Mouse (Mus musculus) cerebellum, adult 8-10 months (tissue): Measurements from ENCODE around the gene Syk.

ENCODE experiments used
- DNase-seq: peaks from one replicate; pipeline ENCODE4 v3.0.0; 2022

Syk gene

DNA sequence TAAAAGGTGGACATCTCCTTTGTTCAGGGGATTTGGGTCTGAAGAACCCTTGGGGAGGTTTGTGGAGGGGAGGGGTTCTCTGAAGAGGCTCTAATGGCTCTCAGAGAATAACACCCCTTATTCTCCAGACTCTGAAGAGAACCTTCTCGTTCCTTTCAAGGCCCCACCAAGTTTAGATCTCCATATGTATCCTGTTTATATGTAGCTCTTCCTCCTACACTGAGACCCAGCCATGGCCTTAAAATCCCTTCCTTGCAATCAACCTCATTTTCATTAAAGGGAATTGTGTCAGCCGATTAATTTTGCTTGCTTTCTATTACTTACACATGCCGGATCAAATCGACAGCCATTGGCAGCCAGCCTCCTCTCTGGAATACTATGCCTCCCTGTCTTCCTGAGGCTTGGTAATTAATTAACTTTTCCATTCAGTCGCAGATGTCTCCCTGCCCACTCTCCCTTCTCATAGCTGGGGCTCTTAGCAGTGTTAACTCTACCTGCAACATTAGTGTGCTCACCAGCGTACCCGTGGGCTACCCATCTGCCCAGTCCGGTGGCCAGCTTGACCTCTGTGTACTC lies 13.7 kb upstream of the Syk start:
- no peak for DNase-seq

DNA sequence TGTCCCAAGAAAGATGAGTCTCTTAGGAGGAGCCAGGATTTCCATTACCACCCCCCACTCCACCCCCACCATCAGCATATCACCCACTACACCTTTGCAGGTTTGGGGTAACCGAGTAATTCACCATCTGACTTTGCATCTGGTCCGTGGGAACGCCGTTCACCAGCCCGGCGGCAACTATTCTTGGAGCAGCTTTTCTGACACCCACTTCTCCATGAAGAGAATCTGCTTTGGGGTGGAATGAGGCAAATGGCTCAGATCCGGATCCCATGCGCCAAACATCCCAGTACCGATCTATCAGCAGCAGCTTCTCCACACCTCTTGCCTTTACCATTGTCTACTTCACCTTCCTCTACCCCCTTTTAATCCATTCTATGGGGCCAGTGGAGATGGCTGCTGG lies 12.7 kb upstream of the Syk start:
- DNase-seq, result no peak

DNA sequence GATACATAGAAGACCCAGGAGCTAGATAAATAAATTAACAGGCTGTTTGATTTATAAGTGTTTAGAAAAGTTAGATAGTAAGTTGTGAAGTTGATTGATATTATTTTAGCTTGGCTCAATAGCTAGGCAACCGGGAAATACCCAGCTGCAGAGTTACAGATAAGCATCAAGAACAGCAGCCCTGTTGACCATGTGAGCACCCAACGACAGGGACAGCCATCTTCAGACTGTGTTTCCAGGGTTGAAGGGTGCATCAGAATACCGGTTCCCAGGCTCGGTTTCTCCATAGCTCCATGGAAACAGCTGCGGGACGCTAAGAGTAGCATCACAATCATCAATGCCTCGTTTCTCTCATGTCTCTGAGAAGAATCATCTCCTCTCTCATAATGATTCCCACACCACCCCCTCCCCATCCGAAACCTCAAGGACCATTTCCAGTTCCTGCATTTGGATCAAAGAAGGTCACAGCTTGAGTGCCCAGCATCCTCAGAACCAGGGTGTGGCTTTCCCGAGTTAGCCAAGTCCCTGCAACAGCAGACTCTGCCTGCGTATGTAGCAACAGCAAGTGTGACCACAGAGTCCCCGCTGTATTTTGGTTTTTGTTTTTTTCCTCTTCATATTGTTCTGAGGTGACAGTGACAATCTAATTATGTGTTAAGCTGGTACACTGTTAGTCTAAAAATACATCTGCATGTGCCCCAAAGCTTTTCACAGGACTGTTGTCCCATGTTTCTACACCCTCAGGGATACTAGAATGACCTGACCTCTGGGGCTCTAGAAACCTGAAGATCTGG lies 11.2 kb upstream of the Syk start:
- no peak for DNase-seq

DNA sequence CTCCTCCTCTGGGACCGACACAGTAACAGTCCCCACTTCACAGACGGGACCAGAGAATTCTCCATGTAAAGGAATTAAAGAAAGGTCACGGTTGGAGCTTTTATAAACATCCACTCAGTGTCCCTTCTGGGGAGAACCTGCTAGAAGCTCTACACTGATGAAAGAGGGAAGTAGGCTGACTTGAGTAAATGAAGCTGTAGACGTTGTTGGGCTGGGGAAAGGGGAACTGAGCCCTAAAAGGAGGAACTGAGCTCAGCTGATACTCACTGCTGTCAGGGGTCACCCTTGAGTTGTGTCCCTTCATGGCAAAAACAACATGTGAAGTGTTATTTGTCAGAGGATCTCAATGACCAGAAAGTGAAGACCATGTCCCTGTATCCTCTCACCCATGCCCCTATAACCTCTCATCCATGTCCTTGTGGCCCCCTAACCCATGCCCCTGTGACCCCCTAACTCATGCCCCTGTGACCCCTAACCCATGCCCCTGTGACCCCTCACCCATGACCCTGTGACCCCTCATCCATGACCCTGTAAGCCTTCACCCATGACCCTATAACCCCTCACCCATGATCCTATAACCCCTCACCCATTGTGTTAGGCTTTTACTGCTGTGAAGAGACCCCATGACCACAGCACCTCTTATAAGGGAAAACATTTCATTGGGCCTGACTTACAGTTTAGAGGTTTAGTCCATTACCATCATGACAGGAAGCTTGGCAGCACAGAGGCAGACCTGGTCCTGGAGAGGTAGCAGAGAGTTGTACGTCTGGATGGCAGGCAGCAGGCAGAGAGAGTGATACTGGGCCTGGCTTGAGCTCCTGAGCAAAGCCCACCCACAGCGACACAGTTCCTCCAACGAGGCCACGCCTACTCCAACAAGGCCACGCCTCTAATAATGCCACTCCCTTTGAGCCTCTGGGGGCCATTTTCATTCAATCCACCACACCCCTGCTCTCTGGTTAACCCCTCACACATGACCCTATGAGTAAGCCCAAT lies 10.2 kb upstream of the Syk start:
- no peak for DNase-seq

DNA sequence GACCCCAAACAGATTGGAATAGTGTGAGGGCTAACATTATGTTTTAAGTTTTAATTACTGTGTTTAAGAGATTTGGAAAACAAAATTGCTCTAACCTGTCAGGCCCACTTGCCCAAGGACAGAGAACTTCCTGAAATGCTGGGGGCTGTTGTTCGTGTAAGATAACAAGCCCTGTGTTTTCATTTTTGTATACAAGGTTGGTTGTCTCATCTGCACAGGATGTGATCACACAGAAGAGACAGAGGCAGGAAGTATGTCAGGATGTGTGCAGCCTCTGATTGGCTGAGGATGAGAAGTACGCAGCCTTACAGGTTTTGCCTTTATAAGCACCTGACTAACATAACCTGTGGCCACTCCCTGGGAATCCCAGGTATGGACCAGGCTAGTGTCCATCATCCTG lies 8.7 kb upstream of the Syk start:
- DNase-seq, result no peak

DNA sequence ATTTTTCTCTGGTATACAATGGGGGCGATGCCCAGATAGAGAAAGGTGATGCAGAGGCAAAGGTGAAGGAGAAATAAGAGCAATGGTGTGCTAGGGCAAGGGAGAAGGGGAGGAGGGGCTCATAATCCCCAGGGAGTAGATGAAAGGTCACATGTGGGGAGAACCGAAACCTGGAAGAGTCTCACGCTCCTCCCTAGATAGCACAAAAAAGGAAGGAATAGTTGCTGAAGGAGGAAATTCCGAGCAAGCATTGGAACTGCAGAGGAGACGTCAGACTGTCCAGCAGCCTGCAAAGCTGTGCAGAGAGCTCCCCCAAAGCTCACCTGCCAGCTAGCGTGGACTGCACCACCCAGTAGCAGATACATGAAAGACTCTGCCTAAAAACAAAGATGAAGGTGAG lies 7.5 kb upstream of the Syk start:
- DNase-seq, result no peak

DNA sequence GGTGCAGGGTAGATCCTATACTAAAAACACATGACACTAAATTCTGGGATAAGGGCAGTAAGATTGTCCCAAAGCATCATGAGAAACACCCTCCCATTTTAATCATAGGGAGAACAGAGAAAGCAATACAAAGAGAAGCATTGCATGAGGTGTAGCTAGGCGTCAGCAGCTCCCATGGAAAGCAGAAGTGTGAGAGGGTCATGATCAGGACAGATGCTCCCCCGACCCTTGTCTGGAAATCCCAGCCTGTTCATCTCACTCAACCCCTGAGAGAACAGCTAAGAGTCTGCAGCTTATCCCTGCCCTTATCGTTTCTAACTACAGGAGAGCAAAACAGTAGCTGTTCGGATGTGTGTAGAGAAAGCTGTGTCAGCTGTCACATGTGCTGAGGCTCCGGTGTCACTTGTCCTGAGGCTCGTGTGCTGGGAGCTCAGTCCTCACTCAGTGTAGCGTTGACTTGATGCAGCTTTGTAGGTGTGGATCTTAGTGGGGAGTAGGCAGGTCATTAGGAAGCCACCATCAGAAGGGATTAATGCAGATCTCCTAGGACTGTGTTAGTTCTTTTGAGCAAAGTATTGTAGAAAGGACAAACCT lies 6.9 kb upstream of the Syk start:
- DNase-seq, result no peak

DNA sequence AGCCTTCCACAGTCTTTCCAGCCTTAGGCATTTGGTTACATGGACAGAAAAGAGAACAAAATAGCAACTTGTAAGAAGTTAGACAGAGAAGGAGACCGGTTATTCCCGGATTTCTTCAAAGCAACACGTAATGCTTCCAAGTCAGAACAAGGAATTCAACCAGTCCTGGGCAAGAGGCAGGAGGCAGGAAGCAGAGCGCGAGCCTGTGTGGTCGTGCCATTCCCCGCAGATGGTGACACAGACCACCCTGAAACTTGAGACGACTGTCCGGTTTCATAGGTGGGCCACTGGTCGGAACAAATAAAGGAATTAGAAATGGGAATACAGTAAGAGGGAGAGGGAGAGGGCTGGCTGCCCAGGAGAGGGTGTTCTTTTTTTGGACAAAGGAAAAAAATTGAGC lies 6.1 kb upstream of the Syk start:
- no peak for DNase-seq

DNA sequence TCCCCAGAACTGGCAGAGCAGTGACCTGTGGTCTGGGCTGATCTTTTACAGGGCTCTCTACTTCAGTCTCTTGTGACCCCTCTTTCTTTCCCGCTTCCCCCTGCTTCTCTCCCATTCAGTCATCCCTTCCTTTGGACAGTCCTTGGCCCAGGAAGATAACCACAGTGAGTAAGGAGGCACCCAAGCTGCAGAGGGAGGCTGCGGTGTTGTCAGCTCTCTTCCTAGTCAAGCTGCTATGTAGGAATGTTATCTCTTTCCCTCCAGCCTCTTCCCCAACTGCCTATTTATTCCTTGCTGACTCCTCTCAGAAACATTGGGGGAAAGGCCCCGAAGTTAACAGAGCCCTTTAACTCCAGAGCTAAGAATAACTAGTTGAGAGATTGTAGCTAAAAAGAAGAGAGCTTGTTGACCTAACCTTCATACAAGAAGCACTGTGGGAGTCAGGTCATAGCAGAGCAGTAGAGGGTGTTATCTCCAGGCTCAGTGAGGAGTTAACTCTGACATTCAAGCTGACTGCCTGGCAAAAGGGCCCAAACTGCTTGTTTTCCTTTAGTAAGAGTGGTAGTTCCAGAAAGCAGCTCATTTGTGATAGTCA lies 5.5 kb upstream of the Syk start:
- DNase-seq, result no peak

DNA sequence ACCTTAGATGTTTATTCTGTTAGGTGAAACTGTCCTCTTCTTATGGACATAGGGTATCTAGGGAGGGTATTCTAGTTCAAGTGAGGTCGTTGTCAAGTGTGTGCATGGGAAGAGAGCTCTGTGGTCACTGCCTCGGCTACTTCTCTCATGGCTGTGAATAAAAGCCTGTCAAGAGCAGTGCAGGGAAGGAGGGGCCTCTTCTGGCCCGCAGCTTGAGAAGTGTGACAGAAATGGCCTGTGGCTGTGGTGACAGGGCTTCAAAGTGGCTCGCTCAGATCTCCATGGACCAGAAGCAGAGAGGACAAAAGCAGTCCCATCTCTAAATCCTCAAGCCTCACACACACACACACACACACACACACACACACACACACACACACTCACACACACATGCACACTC lies 5.0 kb upstream of the Syk start:
- DNase-seq, result no peak

DNA sequence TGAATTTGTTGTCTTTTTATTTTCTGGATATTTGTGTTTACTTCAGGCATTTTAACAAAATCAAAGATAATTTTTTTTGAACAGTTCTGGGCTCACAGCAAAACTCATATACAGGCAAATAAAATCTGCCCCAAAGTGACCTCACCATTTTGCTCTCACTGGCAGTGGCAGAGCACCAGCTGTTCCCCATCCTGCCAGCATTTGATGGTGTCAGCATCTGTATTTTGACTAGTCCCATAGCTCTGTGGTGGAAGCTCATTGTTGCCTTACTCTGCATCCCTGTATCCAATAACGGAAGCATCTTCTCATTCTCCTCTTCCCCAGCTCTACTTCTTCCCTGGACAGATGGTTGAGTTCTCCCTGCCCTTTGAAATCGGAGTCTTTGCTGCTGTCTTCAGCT lies 4.2 kb upstream of the Syk start:
- no peak for DNase-seq

DNA sequence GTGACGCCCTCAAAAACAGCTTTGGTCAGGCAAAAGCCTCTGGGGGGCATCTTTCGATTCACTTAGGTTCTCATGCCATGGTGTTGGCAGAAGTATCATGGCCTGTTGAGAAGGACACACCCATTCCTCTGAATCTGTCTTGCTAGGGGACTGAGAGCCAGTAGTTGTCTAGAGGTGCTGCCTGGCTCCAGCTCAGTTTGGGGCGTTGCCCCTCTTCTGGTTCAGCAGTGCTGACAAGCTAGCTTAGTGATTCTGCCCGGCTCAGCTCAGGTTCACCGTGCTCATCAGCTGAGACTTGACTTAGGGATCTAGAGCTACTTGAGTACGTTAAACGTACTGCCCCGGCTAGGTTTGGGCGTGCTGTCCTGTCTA lies 481 bp upstream of the Syk start:
- DNase-seq, result no peak

DNA sequence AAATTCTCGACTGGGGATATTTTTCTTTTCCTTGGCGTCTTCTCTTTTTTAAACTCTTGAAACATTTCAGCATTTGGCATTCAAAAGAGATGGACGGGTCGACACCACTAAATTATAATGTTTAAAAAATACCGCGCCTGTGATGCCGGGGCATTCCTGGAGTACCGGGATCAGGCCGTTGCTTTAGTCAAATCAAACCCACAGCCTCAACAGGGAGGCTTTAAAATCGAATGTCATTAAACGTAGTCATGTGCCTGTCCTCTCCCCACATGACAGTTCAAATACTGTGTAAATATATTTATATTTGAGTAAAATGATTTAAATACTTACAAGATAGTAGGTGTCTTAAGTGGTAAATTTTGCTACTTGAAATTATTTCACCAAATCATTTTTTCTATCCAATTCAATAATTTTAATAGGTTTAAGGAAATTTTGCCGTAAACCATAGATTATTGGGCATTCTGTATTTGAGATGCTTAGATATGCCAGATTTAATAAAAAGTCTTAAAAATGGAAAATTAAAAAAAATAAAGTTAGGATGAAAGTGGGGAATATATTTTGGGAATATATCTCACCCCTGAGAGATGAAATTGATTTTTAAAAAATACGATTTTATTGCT lies 1.1 kb downstream of the Syk start:
- DNase-seq, result no peak

DNA sequence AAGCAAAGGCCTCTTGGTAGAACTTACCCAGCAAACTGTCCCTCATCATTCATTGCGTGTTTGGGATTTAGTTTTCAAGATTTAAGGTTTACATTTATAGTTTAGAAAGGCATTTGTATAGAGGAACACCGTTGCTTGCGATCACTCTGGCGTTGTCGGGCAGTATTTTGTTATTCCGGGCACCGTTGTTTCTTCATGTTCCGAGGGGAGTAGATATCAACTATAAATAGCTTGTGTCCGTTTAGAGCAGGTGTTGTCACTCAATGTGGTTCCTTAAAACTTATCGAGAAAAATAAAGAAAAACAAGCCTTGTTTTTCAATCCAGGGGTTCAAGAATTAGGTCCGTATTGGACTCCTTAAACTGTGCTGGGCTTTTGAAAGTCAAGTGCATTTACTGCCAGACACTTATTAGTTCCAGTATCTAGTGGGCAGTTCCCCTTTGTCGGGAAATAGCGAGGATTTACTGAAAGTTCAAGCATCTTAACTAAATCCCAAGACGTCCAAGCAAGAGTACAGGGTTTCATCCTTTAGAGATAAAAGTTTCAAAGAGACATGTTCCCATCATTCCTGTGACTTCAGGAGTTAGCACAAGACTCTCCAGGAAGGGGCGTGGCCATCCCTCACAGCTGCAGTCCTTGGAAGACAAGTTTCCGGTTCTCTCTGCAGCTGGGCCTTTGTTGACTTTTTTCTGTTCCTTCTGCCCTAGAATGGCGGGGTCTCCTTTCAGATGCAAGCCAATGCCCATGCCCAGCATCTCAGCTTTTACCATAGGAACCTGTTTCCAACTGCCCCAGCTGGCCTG lies 1.9 kb downstream of the Syk start:
- no peak for DNase-seq

DNA sequence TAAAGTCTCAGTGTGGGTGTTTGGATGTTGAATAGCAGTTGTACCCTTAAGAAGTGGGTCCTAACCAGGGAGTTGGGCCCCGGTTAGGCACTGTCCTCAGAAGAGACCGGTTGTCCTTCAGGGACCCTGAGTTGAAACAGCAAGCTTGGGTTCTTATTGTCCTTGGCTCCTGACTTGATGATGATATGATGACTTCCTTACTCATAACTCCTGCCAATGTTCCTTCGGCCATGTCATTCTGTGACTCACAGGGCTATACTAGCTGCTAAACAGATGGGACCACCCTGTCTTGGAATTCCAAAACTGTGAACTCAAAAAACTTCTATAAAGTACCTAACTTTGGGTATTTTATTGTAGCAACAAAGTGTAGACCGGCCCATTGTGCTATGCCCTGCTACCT lies 4.8 kb downstream of the Syk start:
- DNase-seq, result no peak

DNA sequence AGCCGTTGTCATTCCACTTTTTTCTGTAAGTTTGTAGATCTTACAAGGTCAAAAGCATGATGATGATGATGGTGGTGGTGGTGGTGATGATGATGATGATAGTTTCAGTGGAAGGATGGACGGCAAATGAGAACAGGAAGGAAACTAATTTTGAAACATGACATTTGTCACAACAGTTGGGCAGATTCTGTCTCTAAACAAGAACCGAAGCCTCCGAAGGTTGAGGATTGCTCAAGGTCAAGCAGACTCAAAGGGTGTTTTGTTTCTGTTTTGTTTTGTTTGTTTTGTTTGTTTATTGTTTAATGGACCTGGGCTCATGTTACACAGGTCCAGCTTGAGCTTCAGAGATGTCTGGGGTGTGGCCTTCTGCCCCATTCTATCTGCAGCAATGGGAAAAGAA lies 6.1 kb downstream of the Syk start:
- no peak for DNase-seq

DNA sequence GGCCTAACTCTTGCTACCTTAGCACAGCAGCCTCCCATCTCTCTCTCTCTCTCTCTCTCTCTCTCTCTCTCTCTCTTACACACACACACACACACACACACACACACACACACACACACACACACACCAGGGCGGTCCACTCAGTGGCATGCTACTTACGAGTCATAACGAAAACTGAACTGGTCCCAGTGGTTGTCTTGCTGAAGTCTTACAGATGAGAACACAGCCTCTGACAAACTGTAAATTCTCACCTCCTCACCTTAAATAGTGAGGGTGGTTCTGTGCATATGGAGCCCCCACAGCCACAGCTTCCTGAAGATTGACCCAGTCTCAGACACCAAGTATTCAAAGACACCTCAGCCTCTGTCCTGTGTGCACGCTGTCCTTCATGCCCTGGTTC lies 8.9 kb downstream of the Syk start:
- no peak for DNase-seq

DNA sequence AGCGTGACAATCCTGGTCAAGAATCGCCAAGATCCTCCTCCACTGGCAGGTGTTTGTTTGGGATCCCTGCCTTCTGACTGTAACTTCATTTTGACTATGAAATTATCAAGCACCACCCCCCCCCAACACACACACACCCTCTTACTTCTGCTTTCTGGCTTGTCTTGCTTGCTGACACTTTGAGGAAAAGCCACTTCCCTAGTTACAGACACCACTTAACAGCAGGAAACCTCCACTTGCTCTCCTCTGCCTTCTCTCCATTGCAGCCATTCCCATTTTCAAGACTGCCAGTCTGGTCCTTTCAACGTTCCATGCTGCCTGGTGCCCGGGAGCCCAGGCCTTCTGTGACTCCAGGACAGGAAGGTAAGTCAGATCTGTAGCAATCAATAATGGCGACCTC lies 13.7 kb downstream of the Syk start:
- DNase-seq, result no peak

DNA sequence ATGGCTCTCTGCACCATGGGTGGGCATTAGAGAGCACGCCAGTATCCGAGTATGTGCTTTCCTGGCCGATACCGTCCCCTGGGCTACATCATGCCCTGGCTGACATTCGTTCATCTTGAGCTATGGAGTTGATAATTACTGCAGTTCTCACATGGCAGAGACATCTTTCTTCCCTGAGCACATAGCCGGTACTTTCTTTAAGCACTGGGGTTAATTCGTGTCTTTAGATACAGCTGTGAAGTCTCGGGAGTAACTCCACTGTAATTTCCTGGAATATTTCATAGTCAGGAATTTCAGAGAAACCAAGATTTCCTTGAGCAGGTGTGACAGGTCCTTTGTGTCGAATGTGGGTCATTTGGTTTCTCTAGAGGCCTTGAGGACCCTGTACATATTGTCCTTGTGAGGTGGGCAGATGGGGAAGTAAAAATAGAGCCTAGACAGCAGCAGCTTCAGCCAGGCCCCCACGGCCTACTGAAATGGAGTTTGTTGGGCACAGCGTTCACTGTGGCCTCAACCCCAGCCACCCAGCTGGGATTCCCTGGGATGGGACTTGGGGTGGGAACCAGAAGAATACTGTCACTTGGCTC lies 14.2 kb downstream of the Syk start:
- no peak for DNase-seq

DNA sequence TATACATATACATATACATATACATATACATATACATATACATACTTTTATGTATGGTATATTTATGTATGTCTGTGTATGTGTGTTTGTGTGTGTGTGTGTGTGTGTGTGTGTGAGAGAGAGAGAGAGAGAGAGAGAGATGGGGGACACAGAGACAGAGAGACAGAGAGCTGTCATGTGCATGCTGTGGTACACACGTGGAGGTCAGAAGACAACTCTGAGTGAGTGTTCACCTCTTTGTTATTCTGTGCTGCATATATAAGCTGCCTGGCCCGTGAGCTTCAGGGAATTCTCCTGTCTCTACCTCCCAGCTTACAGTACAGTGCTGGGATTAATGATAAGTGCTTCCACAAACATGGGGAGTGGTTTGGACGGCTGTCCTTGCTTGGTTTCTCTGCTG lies 15.3 kb downstream of the Syk start:
- DNase-seq, result no peak

DNA sequence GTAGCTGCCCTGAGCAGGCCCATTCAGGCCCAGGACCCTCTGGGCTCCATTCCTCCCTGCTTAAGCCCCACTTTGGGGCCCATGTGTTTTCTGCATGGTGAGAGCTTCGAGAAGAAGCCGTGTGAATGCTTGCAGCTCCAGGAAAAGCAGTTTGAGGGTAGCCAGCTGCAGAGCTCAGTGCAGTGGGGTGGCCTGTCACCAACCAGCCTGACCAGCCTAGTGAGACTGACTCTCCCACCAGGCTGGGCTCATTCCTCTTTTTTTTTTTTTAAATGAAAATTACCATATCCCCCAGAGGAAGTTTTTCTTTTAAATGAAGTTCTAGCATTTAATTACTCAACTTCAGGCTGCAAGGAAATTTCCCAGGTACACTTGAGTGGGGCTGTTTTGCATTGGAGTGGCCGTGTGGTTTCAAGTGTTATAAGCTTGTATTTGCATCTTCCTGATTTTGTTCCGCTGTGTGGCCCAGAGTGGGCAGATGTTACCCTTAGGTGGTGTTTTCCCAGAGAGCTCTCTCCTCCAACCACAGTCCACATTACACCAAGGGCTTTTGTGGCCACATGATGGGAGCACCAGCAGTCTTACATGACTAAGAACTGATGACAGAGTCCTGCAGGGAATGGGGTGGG lies 17.2 kb downstream of the Syk start:
- DNase-seq, result no peak
